Mouse (Mus musculus): ENCODE data around the gene Cx3cr1. TPM values are rescaled to one million over a fixed set of nuclear protein-coding genes. Genes with fewer than 3 reads are reported as not detected.

Gene Cx3cr1
- total and polyA plus RNA-seq, 3 experiments, result 1.2 to 4.4 (median 3.7) TPM

DNA sequence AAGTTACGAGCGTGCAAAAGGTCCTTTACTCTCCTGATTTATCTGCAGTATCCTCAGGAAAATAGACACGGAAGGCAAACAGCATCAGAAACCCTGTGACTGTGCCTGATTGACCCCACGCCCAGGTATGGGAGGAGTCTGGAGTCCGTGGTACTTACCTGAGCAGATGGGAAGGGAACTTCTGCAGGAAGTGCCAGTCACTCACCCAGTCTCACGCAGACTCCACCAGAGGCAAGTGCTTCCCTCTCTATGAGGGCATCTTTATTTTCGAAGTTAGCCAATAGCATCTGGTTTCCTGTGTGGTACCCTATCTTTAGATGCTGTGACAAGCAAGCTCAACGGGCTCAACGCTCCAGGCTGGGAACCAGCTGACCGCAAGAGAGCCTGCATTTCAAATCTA is 1.6 kb downstream of the Cx3cr1 start:
- Histone ChIP-seq H3K36me3 (ENCODE audit: control insufficient read depth, insufficient read depth, low read length) (no peaks in the 10 kb centered on the region), H3K27ac (no peak overlapping the region), H3K9ac (ENCODE audit: low read depth, low read length) (no peak overlapping the region), H3K27me3 (ENCODE audit: control insufficient read depth, insufficient read depth, low read length) (no peaks in the 10 kb centered on the region), H3K4me3 (no peak overlapping the region), H3K4me1 (ENCODE audit: control insufficient read depth, insufficient read depth, low read length) (0 out of 2 replicates have a peak, but pooled peaks cover 1% of the 10 kb centered on the region), H3K79me2 (replicated peaks; ENCODE audit: control insufficient read depth, insufficient read depth, low read length) (no peaks in the 10 kb centered on the region)
- peak in 1 of 2 experiments; percentile 17 for DNase-seq
- intact Hi-C loops (cut with DNase I), result no loop called here
- TF ChIP-seq POLR2A (IDR thresholded peaks at IDR 0.05; ENCODE audit: insufficient read depth, low read depth, low read length), result no peak
- TF ChIP-seq CTCF (IDR thresholded peaks at IDR 0.05), result no peak
- TF ChIP-seq EP300 (IDR thresholded peaks at IDR 0.05; ENCODE audit: insufficient read depth, low read depth, low read length), result no peak
- WGBS, result 49% methylated on average over 10 of the region's 10 CpGs

DNA sequence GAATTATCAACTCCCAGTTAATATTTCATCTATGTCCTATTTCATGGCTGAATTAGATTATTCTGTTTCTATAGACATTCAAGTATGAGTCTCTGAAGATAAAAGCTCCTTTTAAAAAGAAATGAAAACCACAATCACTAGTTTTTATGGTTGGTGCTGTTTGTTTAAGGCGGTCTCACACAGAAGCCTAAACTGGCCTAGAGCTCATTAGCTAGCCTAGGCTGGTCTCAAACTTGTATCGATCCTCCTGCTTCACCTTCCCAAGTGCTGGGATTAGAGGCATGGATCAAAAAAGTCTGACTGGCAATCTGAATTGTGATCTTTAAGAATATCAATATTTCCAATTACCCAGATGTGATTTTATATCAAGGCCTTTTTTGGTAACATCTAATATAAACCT is 2.1 kb downstream of the Cx3cr1 start:
- no peak overlapping the region for H3K27ac ChIP-seq
- TF ChIP-seq CTCF (IDR thresholded peaks at IDR 0.05) (no peak), POLR2A (IDR thresholded peaks at IDR 0.05; ENCODE audit: insufficient read depth, low read depth, low read length) (no peak), EP300 (IDR thresholded peaks at IDR 0.05; ENCODE audit: insufficient read depth, low read depth, low read length) (no peak)
- 87% methylated on average over 2 of the region's 2 CpGs for WGBS

DNA sequence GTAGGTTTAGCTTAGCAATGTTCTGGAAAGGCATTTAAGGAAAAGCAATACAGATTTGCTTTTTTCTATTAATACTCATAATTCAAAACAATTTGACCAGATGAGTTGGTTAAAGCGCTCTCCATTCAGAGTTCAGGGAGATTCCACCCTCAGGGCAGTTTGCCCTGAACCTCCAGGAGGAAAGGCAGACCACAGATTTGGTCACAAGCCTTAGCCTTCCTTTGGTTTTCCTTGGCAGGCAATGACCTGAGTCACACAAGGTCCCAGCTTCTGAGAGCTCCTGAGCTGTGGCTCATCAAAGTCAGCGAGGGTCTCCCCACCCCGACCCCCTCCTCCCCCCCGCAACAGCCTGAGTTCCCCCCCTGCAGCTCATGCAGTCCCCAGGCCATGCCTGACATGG is 5.4 kb downstream of the Cx3cr1 start:
- 66% methylated on average over 4 of the region's 4 CpGs for WGBS
- no peak overlapping the region for H3K4me3 ChIP-seq
- no peak overlapping the region for H3K27ac ChIP-seq
- TF ChIP-seq POLR2A (IDR thresholded peaks at IDR 0.05; ENCODE audit: insufficient read depth, low read depth, low read length) (no peak), EP300 (IDR thresholded peaks at IDR 0.05; ENCODE audit: insufficient read depth, low read depth, low read length) (no peak), CTCF (IDR thresholded peaks at IDR 0.05) (no peak)
- no peaks in the 10 kb centered on the region for H3K4me1 ChIP-seq (ENCODE audit: control insufficient read depth, insufficient read depth, low read length)
- H3K27me3 ChIP-seq (ENCODE audit: control insufficient read depth, insufficient read depth, low read length), result no peaks in the 10 kb centered on the region
- intact Hi-C loops (cut with DNase I), result no loop called here
- H3K9ac ChIP-seq (ENCODE audit: low read depth, low read length), result no peak overlapping the region
- no peak for DNase-seq
- H3K36me3 ChIP-seq (ENCODE audit: control insufficient read depth, insufficient read depth, low read length), result no peaks in the 10 kb centered on the region
- 0 out of 2 replicates have a peak, but pooled peaks cover 2% of the 10 kb centered on the region for H3K79me2 ChIP-seq (replicated peaks; ENCODE audit: control insufficient read depth, insufficient read depth, low read length)

More for the DNA sequence above, 2.1 kb downstream of the Cx3cr1 start:
- no peaks in the 10 kb centered on the region for H3K27me3 ChIP-seq (ENCODE audit: control insufficient read depth, insufficient read depth, low read length)
- DNase-seq, result no peak
- no peak overlapping the region for H3K4me3 ChIP-seq
- no peaks in the 10 kb centered on the region for H3K36me3 ChIP-seq (ENCODE audit: control insufficient read depth, insufficient read depth, low read length)
- no peaks in the 10 kb centered on the region for H3K79me2 ChIP-seq (replicated peaks; ENCODE audit: control insufficient read depth, insufficient read depth, low read length)
- no peak overlapping the region for H3K9ac ChIP-seq (ENCODE audit: low read depth, low read length)
- H3K4me1 ChIP-seq (ENCODE audit: control insufficient read depth, insufficient read depth, low read length), result no peaks in the 10 kb centered on the region
- intact Hi-C loops (cut with DNase I), result no loop called here

DNA sequence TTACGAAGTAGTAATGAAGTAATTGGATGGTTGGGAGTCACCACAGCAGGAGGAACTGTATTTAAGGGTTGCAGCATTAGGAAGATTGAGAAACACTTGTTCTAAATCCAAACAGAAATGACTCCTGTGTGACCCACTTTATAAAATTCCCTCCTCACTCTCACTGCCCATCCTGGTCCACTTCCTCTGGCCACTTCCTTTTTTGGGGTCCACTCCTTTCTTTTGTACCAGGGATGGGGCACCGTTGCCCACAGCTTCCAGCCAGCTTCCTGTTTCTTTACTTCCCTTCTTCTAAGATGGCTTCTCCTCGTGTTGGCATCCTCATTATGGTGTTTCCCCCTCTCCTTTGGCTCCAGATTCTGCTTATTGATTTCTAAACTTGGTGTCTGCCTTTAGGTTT is 10.9 kb downstream of the Cx3cr1 start:
- intact Hi-C loops (cut with DNase I), result no loop called here
- WGBS, result 34% methylated on average over 3 of the region's 3 CpGs
- no peaks in the 10 kb centered on the region for H3K27me3 ChIP-seq (ENCODE audit: control insufficient read depth, insufficient read depth, low read length)
- 0 out of 2 replicates have a peak, but pooled peaks cover 2% of the 10 kb centered on the region for H3K79me2 ChIP-seq (replicated peaks; ENCODE audit: control insufficient read depth, insufficient read depth, low read length)
- H3K36me3 ChIP-seq (ENCODE audit: control insufficient read depth, insufficient read depth, low read length), result no peaks in the 10 kb centered on the region
- H3K9ac ChIP-seq (ENCODE audit: low read depth, low read length), result no peak overlapping the region
- no peak for TF ChIP-seq CTCF (IDR thresholded peaks at IDR 0.05)
- TF ChIP-seq POLR2A (IDR thresholded peaks at IDR 0.05; ENCODE audit: insufficient read depth, low read depth, low read length), result no peak
- TF ChIP-seq EP300 (IDR thresholded peaks at IDR 0.05; ENCODE audit: insufficient read depth, low read depth, low read length), result no peak
- peak in 1 of 2 experiments; percentile 42 for DNase-seq
- no peak overlapping the region for H3K27ac ChIP-seq
- no peak overlapping the region for H3K4me3 ChIP-seq
- H3K4me1 ChIP-seq (ENCODE audit: control insufficient read depth, insufficient read depth, low read length), result peaks cover 4% of the 10 kb centered on the region; the same call in 1 of the 2 replicates

GRCm38 (mm10) chr9:120056201-120056600 is 13.5 kb downstream of the Cx3cr1 start:
- 78% methylated on average over 9 of the region's 9 CpGs for WGBS

GRCm38 (mm10) chr9:120054545-120055277 is 15.0 kb downstream of the Cx3cr1 start:
- 47% methylated on average over 8 of the region's 8 CpGs for WGBS
- no peak overlapping the region for H3K9ac ChIP-seq (ENCODE audit: low read depth, low read length)
- TF ChIP-seq EP300 (IDR thresholded peaks at IDR 0.05; ENCODE audit: insufficient read depth, low read depth, low read length) (no peak), POLR2A (IDR thresholded peaks at IDR 0.05; ENCODE audit: insufficient read depth, low read depth, low read length) (no peak), CTCF (IDR thresholded peaks at IDR 0.05) (no peak)
- no peak overlapping the region for H3K27ac ChIP-seq
- H3K27me3 ChIP-seq (ENCODE audit: control insufficient read depth, insufficient read depth, low read length), result no peaks in the 10 kb centered on the region
- H3K79me2 ChIP-seq (replicated peaks; ENCODE audit: control insufficient read depth, insufficient read depth, low read length), result no peaks in the 10 kb centered on the region
- peaks cover 4% of the 10 kb centered on the region; the same call in 1 of the 2 replicates for H3K4me1 ChIP-seq (ENCODE audit: control insufficient read depth, insufficient read depth, low read length)
- no peak overlapping the region for H3K4me3 ChIP-seq
- intact Hi-C loops (cut with DNase I), result no loop called here
- no peaks in the 10 kb centered on the region for H3K36me3 ChIP-seq (ENCODE audit: control insufficient read depth, insufficient read depth, low read length)
- DNase-seq, result peak in 1 of 2 experiments; percentile 14

More at GRCm38 (mm10) chr9:120056201-120056600, 13.5 kb downstream of the Cx3cr1 start:
- Histone ChIP-seq H3K27ac (no peak overlapping the region), H3K9ac (ENCODE audit: low read depth, low read length) (no peak overlapping the region), H3K27me3 (ENCODE audit: control insufficient read depth, insufficient read depth, low read length) (no peaks in the 10 kb centered on the region), H3K36me3 (ENCODE audit: control insufficient read depth, insufficient read depth, low read length) (no peaks in the 10 kb centered on the region), H3K4me3 (no peak overlapping the region), H3K4me1 (ENCODE audit: control insufficient read depth, insufficient read depth, low read length) (peaks cover 4% of the 10 kb centered on the region; the same call in 1 of the 2 replicates), H3K79me2 (replicated peaks; ENCODE audit: control insufficient read depth, insufficient read depth, low read length) (0 out of 2 replicates have a peak, but pooled peaks cover 2% of the 10 kb centered on the region)
- intact Hi-C loops (cut with DNase I), result no loop called here
- no peak for TF ChIP-seq EP300 (IDR thresholded peaks at IDR 0.05; ENCODE audit: insufficient read depth, low read depth, low read length)
- no peak for TF ChIP-seq POLR2A (IDR thresholded peaks at IDR 0.05; ENCODE audit: insufficient read depth, low read depth, low read length)
- TF ChIP-seq CTCF (IDR thresholded peaks at IDR 0.05), result no peak
- no peak for DNase-seq
